Mouse (Mus musculus): Measurements from ENCODE around the gene 1110002E22Rik.

Gene 1110002E22Rik

DNA sequence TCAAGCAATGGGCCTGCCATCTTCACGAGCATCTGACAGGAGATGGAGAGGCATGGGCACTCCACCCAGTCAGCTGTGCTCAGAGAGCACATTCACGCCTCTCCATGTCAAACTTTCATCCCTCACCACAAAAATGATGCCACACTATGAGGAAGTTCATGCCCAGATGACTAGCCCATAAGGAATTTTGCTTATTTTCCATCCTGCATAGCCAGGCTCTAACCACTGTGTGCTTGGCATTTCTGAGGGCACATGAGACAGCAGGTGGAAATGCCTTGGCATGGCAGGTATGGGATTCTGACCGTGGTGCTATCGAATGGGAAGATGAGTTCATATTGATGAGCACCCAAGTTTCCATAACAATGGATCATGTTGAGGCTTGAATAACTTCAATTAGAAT lies 38.8 kb downstream of the 1110002E22Rik start:
- in situ Hi-C loops (cut with MboI, MseI) = no loop called here

GRCm38 (mm10) chr3:138105056-138105455 lies 40.2 kb downstream of the 1110002E22Rik start:
- in situ Hi-C loops (cut with MboI, MseI) = no loop called here

GRCm38 (mm10) chr3:138106887-138107286 lies 42.0 kb downstream of the 1110002E22Rik start:
- in situ Hi-C loops (cut with MboI, MseI) = no loop called here

GRCm38 (mm10) chr3:138110910-138111782 lies 46.3 kb downstream of the 1110002E22Rik start:
- in situ Hi-C loops (cut with MboI, MseI) = no loop called here

DNA sequence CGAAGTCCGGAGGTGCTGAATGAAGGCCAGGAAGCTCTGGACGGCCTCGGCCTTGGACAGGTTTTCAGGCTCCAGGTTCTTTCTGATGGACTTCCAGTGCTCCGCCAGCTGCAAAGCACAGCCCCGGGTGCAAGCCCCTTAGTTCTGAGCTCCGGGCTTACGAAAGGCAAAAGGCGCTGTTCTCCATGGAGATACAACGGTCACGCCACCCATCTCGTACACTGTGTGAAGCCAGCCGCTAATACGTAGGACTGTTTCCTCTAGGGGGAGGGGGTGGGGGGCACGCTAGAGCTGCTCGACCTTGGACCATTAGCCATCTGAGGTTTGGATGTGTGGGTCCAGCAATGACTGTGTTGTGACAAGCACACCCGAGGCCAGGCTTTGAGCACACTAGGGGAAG lies 49.3 kb downstream of the 1110002E22Rik start:
- in situ Hi-C loops (cut with MboI, MseI) = no loop called here

GRCm38 (mm10) chr3:138116871-138117270 lies 52.0 kb downstream of the 1110002E22Rik start:
- in situ Hi-C loops (cut with MboI, MseI) = no loop called here

DNA sequence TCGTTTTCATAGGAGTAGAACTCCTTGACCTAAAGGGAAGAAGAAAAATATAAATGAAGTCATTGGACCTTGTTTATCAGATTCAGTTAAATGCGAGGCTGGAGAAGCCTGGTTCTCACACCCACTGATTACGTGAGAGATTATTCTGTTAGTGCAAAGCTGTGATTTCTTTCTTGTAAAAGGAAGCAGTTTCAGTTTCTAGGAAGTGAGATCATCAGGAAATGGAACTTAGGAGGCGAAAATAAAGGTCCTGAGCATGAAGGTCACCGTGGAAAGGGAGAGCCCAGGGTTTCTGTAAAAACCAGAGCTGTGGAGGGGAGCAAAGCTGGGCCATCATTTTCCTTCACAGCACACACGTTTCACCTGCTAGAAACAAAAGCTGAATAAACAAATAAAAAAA lies 53.5 kb downstream of the 1110002E22Rik start:
- in situ Hi-C loops (cut with MboI, MseI) = no loop called here

GRCm38 (mm10) chr3:138118831-138119230 lies 54.0 kb downstream of the 1110002E22Rik start:
- in situ Hi-C loops (cut with MboI, MseI) = no loop called here

- in situ Hi-C loops (cut with MboI, MseI) = no loop called here
Measured at GRCm38 (mm10) chr3:138119444-138120105, 54.7 kb downstream of the 1110002E22Rik start.

- in situ Hi-C loops (cut with MboI, MseI) = no loop called here
Measured at GRCm38 (mm10) chr3:138121461-138121860, 56.6 kb downstream of the 1110002E22Rik start.

- in situ Hi-C loops (cut with MboI, MseI) = no loop called here
Measured at GRCm38 (mm10) chr3:138123842-138124241, 59.0 kb downstream of the 1110002E22Rik start.

DNA sequence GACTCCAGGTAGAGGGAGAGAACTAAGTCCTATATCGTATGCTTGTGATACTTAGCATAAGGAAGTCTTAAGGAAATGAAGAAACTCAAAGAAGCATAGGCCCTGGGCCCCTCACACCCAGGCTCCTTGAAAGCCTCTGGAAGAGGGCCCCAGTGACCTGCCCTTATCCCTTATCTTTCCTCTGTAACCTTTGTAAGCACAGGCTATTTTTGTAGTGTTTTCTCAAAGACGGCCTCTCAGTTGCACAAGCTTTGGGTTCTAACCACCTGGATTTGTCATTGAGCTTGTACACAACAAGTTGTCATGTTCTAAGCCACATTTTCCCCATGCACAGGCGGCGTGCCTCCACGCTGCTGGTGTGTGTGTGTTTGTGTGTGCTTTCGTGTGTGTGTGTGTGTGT lies 64.3 kb downstream of the 1110002E22Rik start:
- in situ Hi-C loops (cut with MboI, MseI) = no loop called here

DNA sequence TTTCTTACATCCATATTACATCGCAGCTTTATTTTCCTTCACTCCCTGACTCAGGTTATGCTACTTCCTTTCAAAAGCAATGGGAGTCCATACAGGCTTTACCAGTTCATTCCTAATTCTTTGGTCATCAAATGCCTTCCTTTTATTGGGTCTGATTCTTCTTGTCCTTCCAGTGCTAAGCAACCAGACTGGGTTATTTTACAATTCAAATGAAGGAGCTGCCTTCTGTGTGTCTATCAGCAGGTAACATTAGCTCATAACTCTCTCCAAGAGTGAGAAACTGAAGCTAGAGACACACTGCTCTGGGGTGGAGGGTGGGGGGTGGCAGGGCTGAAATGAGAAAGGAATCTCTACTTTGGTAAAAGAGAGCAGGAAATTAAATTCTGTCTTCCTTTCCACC lies 65.8 kb downstream of the 1110002E22Rik start:
- in situ Hi-C loops (cut with MboI, MseI) = no loop called here

All from T-helper 2 cell (primary cell).